Mouse (Mus musculus): ENCODE measurements at regions not wholly inside any gene's neighbourhood (a gene's known extent, or its start where the extent isn't known, plus 50 kb on each side); places are given as distances from the start of the nearest gene placed in this dataset.

- DNase-seq, result no peak
Measured at GRCm38 (mm10) chr2:9267675-9268074, 613.4 kb upstream of the 4930412O13Rik start.

- no peak for DNase-seq
Measured at GRCm38 (mm10) chr2:9283441-9283840, 597.6 kb upstream of the 4930412O13Rik start.

- DNase-seq, result no peak
Measured at GRCm38 (mm10) chr2:9285800-9286199, 595.3 kb upstream of the 4930412O13Rik start.

- DNase-seq, result no peak
Measured at GRCm38 (mm10) chr2:9287077-9287476, 594.0 kb upstream of the 4930412O13Rik start.

GRCm38 (mm10) chr2:9287623-9288022 lies 593.4 kb upstream of the 4930412O13Rik start:
- DNase-seq, result no peak

- no peak for DNase-seq
Measured at GRCm38 (mm10) chr2:9331630-9332352, 549.3 kb upstream of the 4930412O13Rik start.

- no peak for DNase-seq
Measured at GRCm38 (mm10) chr2:9348982-9349381, 532.1 kb upstream of the 4930412O13Rik start.

- DNase-seq, result no peak
Measured at GRCm38 (mm10) chr2:9349994-9350393, 531.1 kb upstream of the 4930412O13Rik start.

GRCm38 (mm10) chr2:9352190-9352589 lies 528.9 kb upstream of the 4930412O13Rik start:
- no peak for DNase-seq

GRCm38 (mm10) chr2:9360020-9360419 lies 521.0 kb upstream of the 4930412O13Rik start:
- DNase-seq, result no peak

GRCm38 (mm10) chr2:9367801-9368584 lies 513.1 kb upstream of the 4930412O13Rik start:
- DNase-seq, result no peak

GRCm38 (mm10) chr2:9369572-9369971 lies 511.5 kb upstream of the 4930412O13Rik start:
- no peak for DNase-seq

GRCm38 (mm10) chr2:9386566-9386965 lies 494.5 kb upstream of the 4930412O13Rik start:
- DNase-seq, result no peak

GRCm38 (mm10) chr2:9388058-9388457 lies 493.0 kb upstream of the 4930412O13Rik start:
- no peak for DNase-seq

- no peak for DNase-seq
Measured at GRCm38 (mm10) chr2:9395379-9395999, 485.6 kb upstream of the 4930412O13Rik start.

- DNase-seq, result no peak
Measured at GRCm38 (mm10) chr2:9401461-9401860, 479.6 kb upstream of the 4930412O13Rik start.

- no peak for DNase-seq
Measured at GRCm38 (mm10) chr2:9402281-9402680, 478.8 kb upstream of the 4930412O13Rik start.

GRCm38 (mm10) chr2:9409075-9409474 lies 472.0 kb upstream of the 4930412O13Rik start:
- no peak for DNase-seq

- DNase-seq, result no peak
Measured at GRCm38 (mm10) chr2:9422686-9423085, 458.4 kb upstream of the 4930412O13Rik start.

GRCm38 (mm10) chr2:9423534-9423933 lies 457.5 kb upstream of the 4930412O13Rik start:
- no peak for DNase-seq

GRCm38 (mm10) chr2:9433110-9433940 lies 447.7 kb upstream of the 4930412O13Rik start:
- DNase-seq, result no peak

All from gastrocnemius, postnatal 25 days (tissue).